Mouse (Mus musculus): ENCODE results near the gene Ptma. TPM values are rescaled to one million over a fixed set of nuclear protein-coding genes. Genes with fewer than 3 reads are reported as not detected.

Ptma gene
- polyA plus RNA-seq, 1 experiment = 3,930 TPM

DNA sequence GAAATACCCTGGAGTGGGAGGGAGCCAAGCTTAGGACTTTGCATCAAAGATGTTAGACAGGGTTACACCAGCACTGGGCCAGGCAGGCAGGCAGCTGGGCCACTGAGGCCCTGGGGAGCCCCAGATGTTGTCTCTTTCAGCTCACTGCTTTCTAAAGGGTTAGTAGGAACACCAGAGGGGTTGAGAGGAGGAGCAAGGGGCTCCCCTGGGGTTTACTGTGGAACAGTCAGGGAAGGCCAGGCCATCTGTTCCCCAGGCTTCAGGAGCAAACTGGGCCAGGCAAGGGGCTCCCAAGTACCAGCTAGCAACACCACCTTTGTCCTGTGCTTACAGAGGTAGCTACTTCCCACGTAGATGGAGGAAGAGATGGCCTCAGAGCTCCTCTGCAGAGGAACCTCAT lies 27.9 kb upstream of the Ptma start:
- no peaks in the 10 kb centered on the region for H3K27me3 ChIP-seq (ENCODE audit: control insufficient read depth, insufficient read depth, low read length, poor library complexity, severe bottlenecking)
- no peaks in the 10 kb centered on the region for H3K9me3 ChIP-seq (replicated peaks; ENCODE audit: control insufficient read depth, insufficient read depth, low read length, poor library complexity, severe bottlenecking)
- H3K36me3 ChIP-seq (ENCODE audit: control insufficient read depth, insufficient read depth, low read length, poor library complexity, severe bottlenecking) = no peaks in the 10 kb centered on the region
- peaks cover 18% of the 10 kb centered on the region for H3K4me1 ChIP-seq (ENCODE audit: control insufficient read depth, insufficient read depth, low read length)
- TF ChIP-seq POLR2A (IDR thresholded peaks at IDR 0.05; ENCODE audit: insufficient read depth, low read length) (no peak), CTCF (IDR thresholded peaks at IDR 0.05; ENCODE audit: low read depth, low read length) (no peak), EP300 (IDR thresholded peaks at IDR 0.05; ENCODE audit: insufficient read depth, low read depth, low read length) (no peak)
- no peak overlapping the region for H3K9ac ChIP-seq (ENCODE audit: low read depth, poor library complexity, severe bottlenecking)
- H3K27ac ChIP-seq (ENCODE audit: insufficient read depth, low read length) = peak overlapping the region; percentile 45
- H3K4me3 ChIP-seq (ENCODE audit: low read depth, low read length) = no peak overlapping the region

DNA sequence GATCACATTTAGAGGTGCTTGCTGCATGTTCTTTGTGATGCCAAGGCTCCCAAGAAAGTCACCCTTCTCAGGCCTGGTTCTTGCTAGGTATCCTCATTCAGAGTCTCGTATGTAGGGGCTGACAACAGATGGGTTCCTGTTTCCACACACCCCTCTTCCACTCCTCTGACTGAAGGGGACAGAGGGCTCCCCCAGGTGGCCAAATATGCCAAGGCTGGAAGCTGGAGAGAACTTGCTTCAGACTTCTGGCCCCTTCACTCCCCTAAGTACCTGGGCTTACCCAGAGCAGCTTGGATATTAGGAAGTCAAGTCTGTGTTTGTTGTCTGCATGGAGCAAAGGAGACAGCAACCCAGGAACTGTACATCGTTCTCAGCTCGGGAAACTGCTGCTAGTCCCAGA lies 26.6 kb upstream of the Ptma start:
- Histone ChIP-seq H3K27ac (ENCODE audit: insufficient read depth, low read length) (no peak overlapping the region), H3K36me3 (ENCODE audit: control insufficient read depth, insufficient read depth, low read length, poor library complexity, severe bottlenecking) (no peaks in the 10 kb centered on the region), H3K4me1 (ENCODE audit: control insufficient read depth, insufficient read depth, low read length) (peaks cover 12% of the 10 kb centered on the region), H3K4me3 (ENCODE audit: low read depth, low read length) (no peak overlapping the region), H3K27me3 (ENCODE audit: control insufficient read depth, insufficient read depth, low read length, poor library complexity, severe bottlenecking) (no peaks in the 10 kb centered on the region), H3K9ac (ENCODE audit: low read depth, poor library complexity, severe bottlenecking) (no peak overlapping the region), H3K9me3 (replicated peaks; ENCODE audit: control insufficient read depth, insufficient read depth, low read length, poor library complexity, severe bottlenecking) (no peaks in the 10 kb centered on the region)
- TF ChIP-seq POLR2A (IDR thresholded peaks at IDR 0.05; ENCODE audit: insufficient read depth, low read length) (no peak), CTCF (IDR thresholded peaks at IDR 0.05; ENCODE audit: low read depth, low read length) (no peak)

DNA sequence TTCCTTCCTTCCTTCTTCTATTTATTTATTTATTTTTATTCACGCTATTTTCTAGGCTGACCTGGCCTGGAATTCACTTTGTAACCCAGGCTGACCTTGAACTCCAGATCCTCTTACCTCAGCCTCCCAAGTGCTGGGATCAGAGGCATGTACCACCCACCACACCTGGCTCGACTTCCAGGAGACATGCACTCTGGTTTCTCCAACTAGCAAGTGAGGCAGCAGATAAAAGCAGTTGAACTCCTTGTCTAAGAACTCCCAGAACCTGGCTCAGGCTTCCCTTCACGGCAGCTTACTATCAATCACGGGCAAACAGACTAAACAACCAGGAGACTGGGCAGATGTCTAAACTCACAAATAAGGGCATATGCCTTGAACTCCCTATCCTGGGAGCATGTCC lies 25.8 kb upstream of the Ptma start:
- Histone ChIP-seq H3K9me3 (replicated peaks; ENCODE audit: control insufficient read depth, insufficient read depth, low read length, poor library complexity, severe bottlenecking) (no peaks in the 10 kb centered on the region), H3K27ac (ENCODE audit: insufficient read depth, low read length) (peak overlapping the region; percentile 37; the same call in 1 of the 2 replicates), H3K27me3 (ENCODE audit: control insufficient read depth, insufficient read depth, low read length, poor library complexity, severe bottlenecking) (no peaks in the 10 kb centered on the region), H3K4me3 (ENCODE audit: low read depth, low read length) (no peak overlapping the region), H3K9ac (ENCODE audit: low read depth, poor library complexity, severe bottlenecking) (no peak overlapping the region), H3K36me3 (ENCODE audit: control insufficient read depth, insufficient read depth, low read length, poor library complexity, severe bottlenecking) (no peaks in the 10 kb centered on the region), H3K4me1 (ENCODE audit: control insufficient read depth, insufficient read depth, low read length) (peaks cover 12% of the 10 kb centered on the region)
- no peak for TF ChIP-seq POLR2A (IDR thresholded peaks at IDR 0.05; ENCODE audit: insufficient read depth, low read length)
- no peak for TF ChIP-seq EP300 (IDR thresholded peaks at IDR 0.05; ENCODE audit: insufficient read depth, low read depth, low read length)
- TF ChIP-seq CTCF (IDR thresholded peaks at IDR 0.05; ENCODE audit: low read depth, low read length) = no peak

DNA sequence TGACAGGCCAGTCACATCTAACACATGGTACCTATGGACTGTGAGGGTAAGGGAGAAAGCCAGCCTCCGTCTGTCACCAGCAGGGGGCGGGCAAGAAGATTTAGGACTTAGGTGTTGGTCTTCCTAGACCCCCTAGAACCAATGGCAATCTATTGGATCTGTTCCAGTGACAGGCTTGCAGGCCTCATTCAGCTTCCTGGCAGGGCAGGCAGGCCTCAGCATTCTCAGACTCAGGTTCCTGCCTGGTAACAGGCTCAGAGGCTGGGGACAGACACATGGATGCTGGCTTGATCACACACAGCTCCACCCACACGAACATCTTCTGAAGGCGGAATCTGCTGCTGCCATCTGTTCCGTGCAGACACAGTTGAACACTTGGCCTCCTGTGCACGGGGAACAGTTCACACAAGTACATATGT lies 25.4 kb upstream of the Ptma start:
- TF ChIP-seq EP300 (IDR thresholded peaks at IDR 0.05; ENCODE audit: insufficient read depth, low read depth, low read length) = no peak
- TF ChIP-seq CTCF (IDR thresholded peaks at IDR 0.05; ENCODE audit: low read depth, low read length) = no peak
- TF ChIP-seq POLR2A (IDR thresholded peaks at IDR 0.05; ENCODE audit: insufficient read depth, low read length) = no peak
- no peaks in the 10 kb centered on the region for H3K9me3 ChIP-seq (replicated peaks; ENCODE audit: control insufficient read depth, insufficient read depth, low read length, poor library complexity, severe bottlenecking)
- no peaks in the 10 kb centered on the region for H3K36me3 ChIP-seq (ENCODE audit: control insufficient read depth, insufficient read depth, low read length, poor library complexity, severe bottlenecking)
- no peak overlapping the region for H3K4me3 ChIP-seq (ENCODE audit: low read depth, low read length)
- peaks cover 14% of the 10 kb centered on the region for H3K4me1 ChIP-seq (ENCODE audit: control insufficient read depth, insufficient read depth, low read length)
- H3K9ac ChIP-seq (ENCODE audit: low read depth, poor library complexity, severe bottlenecking) = no peak overlapping the region
- H3K27me3 ChIP-seq (ENCODE audit: control insufficient read depth, insufficient read depth, low read length, poor library complexity, severe bottlenecking) = no peaks in the 10 kb centered on the region
- peak overlapping the region; percentile 66 for H3K27ac ChIP-seq (ENCODE audit: insufficient read depth, low read length)

DNA sequence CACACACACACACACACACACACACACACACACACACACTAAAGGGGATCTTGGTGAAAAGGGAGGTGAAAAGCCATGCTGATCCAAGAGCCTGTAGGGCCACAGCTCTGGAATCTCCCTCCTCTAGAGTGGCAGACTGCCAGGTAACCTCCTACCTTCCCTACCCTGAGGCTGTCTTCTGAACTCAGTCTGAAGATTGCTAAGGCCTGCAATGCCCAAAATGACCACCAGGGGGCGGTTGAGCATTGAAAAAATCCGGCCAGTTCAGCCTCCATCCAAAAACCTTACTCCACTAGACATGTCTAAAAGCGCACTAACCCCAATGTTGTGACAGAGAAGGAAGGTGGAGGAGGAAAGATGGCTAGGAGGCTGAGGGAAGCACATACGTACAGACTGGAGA lies 25.0 kb upstream of the Ptma start:
- Histone ChIP-seq H3K9ac (ENCODE audit: low read depth, poor library complexity, severe bottlenecking) (peak overlapping the region; percentile 82), H3K4me1 (ENCODE audit: control insufficient read depth, insufficient read depth, low read length) (peaks cover 17% of the 10 kb centered on the region), H3K4me3 (ENCODE audit: low read depth, low read length) (peak overlapping the region; percentile 54), H3K9me3 (replicated peaks; ENCODE audit: control insufficient read depth, insufficient read depth, low read length, poor library complexity, severe bottlenecking) (no peaks in the 10 kb centered on the region), H3K36me3 (ENCODE audit: control insufficient read depth, insufficient read depth, low read length, poor library complexity, severe bottlenecking) (no peaks in the 10 kb centered on the region), H3K27ac (ENCODE audit: insufficient read depth, low read length) (peak overlapping the region; percentile 97), H3K27me3 (ENCODE audit: control insufficient read depth, insufficient read depth, low read length, poor library complexity, severe bottlenecking) (no peaks in the 10 kb centered on the region)
- TF ChIP-seq CTCF (IDR thresholded peaks at IDR 0.05; ENCODE audit: low read depth, low read length) (no peak), EP300 (IDR thresholded peaks at IDR 0.05; ENCODE audit: insufficient read depth, low read depth, low read length) (no peak), POLR2A (IDR thresholded peaks at IDR 0.05; ENCODE audit: insufficient read depth, low read length) (no peak)

DNA sequence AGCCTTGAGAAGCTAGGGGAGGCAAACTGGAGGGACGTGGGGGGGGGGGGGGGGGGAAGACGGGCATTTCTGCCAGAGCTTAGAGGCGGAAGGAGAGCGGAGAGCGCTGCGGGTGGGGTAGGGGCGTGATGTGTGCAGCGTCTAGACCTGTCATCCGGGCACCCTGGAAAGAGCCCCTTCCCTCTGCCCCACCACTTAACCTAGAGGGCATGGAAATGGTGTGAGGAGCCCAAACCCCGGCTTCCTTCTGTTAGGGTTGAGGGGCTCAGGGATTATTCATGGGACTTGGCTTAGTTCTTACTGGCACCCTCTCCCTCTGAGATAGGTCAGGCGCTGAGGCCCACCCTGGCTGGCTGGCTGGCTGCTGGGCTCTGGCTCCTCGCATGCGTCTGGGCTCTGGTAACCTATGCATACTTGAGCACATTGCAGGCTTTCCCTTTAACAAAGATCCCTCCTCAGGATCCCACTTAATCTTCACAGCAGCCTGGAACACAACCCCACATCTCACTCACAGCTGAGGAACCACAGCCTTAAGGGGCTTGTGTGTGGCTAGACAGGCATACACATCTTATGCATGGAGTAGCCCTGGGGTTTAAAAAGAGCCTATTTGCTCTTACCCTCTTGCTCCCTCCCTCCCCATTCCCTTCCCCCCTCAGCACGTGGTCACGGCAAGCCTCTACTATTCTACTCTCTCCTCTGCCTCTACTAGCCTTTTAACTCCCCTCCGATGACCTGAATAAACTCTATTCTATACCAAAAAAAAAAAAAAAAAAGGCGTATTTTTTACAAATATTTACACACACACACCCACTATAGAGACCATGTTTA lies 24.1 kb upstream of the Ptma start:
- H3K4me1 ChIP-seq (ENCODE audit: control insufficient read depth, insufficient read depth, low read length) = peaks cover 17% of the 10 kb centered on the region
- peak overlapping the region; percentile 82 for H3K9ac ChIP-seq (ENCODE audit: low read depth, poor library complexity, severe bottlenecking)
- H3K9me3 ChIP-seq (replicated peaks; ENCODE audit: control insufficient read depth, insufficient read depth, low read length, poor library complexity, severe bottlenecking) = no peaks in the 10 kb centered on the region
- peak overlapping the region; percentile 99 for H3K27ac ChIP-seq (ENCODE audit: insufficient read depth, low read length)
- H3K27me3 ChIP-seq (ENCODE audit: control insufficient read depth, insufficient read depth, low read length, poor library complexity, severe bottlenecking) = no peaks in the 10 kb centered on the region
- TF ChIP-seq EP300 (IDR thresholded peaks at IDR 0.05; ENCODE audit: insufficient read depth, low read depth, low read length) (no peak), CTCF (IDR thresholded peaks at IDR 0.05; ENCODE audit: low read depth, low read length) (no peak), POLR2A (IDR thresholded peaks at IDR 0.05; ENCODE audit: insufficient read depth, low read length) (no peak)
- no peaks in the 10 kb centered on the region for H3K36me3 ChIP-seq (ENCODE audit: control insufficient read depth, insufficient read depth, low read length, poor library complexity, severe bottlenecking)
- H3K4me3 ChIP-seq (ENCODE audit: low read depth, low read length) = peak overlapping the region; percentile 46
